Mouse (Mus musculus): Measurements from ENCODE around the gene Slit1.

The Slit1 gene

DNA sequence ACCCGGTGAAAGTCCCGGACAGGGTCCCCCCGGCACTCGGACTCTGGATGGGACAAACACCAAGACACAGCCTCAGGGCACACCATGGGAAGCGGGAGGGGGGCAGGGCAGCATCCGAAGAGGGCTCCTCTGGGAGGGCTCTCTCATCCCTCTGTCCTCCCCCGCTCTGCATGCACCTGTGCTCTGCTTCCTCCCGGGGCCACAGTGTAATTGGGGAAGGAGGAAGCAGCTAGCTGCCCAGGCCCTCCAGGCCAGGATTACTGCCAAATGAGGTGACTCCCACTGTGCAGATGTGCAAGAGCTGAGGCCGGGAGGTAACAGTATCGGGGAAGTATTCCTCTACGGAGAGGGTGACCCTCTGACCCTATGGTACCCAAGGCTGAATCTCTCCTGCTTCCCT lies 142.8 kb downstream of the Slit1 start:
- DNase-seq (ENCODE audit: low read depth, low spot score), result no peak

DNA sequence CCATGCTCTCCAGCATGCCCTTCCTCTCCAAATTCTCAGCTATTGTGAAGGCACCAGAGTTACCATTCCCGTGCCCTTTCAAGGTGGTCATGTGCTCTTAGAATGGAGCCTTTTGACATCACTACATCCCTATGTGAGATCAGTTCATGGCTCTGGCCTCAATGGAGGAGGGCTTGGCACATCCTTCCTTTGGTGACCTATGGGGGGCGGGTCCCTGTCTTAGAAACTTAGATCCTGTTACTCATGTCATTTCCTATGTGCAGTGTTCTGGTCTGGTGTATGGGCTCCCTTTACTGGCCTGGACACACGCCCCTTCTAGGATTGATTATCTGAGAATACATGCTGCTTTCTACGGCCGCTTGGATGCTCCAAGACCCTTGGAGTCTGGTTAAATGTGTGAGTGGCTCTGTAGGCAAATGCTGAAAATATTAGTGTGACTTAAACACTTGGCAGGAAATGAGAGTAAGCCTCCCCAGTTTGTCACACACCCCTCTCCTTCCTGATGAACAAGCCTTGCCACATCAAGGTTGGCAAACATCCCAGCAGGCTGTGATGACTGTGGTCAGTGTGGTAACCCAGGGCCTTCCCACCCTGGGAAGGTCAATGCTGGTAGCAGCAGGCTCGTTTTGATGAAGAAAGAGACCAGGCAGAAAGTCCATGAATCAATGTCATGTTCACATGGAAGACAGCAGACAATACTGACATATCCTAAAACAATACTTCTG lies 146.1 kb downstream of the Slit1 start:
- DNase-seq (ENCODE audit: low read depth, low spot score), result peak; percentile 59

DNA sequence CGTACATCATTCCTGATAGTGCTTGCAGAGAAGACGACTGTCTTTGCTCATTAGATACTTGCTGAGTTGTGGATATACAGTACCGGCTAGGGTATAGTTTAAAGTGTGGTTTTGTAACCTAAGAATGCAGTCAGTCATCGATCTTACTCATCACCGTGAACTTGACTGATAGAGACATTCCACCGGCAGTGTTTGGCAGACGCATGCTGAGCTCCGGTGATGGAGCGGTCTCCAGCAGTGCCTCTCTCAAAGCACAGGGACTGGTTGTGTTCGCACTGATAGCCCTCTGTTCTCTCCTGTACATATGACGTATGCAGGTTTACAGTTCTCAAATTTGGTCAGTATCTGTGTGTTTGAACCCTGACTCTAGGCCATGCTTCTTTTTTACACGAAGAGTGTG lies 151.7 kb downstream of the Slit1 start:
- no peak for DNase-seq (ENCODE audit: low read depth, low spot score)

DNA sequence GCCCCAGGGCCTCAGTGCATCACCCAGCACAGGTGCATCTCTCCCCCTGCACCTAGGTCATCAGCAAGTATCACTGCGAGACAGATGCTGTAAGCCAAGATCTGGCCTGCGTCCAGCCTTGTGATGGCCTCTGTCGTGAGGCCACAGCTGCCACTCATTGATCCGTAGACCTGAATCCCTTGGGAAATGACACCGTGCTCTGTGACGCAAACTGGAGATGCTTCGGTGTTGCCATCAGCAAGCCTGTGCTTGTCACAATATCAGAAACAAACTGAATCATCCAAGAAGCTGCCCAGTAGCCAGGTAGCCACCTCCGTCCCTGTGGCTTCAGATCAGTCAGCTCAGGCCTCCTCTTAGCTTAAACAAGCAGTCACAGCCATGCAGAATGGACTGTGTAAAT lies 153.8 kb downstream of the Slit1 start:
- no peak for DNase-seq (ENCODE audit: low read depth, low spot score)

DNA sequence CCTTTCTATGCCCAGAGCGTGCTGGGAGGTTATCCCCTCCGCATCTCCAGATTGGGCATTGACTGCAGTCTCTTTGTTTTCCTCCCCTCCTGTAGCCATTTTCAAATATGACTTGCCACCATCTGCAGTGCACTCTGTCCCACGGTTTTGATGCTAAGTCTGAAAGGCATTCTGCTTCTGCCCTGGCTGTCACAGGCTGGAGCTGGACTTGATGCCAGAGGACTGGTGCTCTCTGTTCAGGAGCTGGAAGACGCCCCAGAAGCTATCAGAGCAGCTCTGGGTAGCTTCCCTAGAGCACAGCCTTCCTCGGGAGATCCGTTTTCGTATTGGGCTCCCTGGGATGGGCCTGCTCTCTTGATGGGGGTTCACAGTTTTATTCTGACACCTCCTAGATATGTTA lies 154.4 kb downstream of the Slit1 start:
- no peak for DNase-seq (ENCODE audit: low read depth, low spot score)

DNA sequence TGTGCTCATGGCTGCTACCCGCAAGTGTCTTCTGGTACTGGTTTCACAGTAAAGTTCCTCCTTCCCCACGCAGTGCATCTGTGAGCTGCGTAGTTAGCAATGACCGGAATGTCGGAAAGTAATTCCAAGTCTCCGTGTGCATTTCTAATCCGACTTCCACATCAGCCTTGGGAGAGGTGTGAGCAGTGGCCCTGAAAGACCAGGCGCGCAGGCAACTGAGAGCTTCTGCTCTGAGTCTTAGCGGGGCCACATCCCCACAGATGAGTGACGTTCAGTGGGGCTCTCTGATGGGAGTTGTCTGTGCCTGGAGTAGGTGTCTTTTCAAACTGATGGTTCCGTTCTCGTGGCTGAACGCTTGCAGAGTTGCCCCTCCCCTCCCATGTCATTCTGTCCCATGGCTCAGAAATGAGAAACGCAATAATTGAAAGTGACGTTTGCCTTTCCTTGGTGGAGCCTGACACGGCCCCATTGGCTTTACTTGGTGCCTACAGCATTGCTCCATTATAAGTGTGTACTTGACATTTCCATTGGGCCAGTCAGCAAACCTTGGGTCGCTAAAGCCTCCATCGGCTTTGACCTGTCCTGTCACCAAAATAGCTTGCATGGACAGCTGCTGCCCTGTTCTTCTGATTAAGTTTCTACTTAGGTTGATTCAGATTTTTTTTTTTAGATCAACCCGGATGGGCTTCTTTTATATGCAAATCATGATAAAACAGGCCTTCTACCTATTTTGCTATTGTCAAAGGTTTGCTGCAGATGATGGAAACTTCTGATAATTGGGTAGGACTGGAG lies 155.8 kb downstream of the Slit1 start:
- DNase-seq (ENCODE audit: low read depth, low spot score), result peak; percentile 76

DNA sequence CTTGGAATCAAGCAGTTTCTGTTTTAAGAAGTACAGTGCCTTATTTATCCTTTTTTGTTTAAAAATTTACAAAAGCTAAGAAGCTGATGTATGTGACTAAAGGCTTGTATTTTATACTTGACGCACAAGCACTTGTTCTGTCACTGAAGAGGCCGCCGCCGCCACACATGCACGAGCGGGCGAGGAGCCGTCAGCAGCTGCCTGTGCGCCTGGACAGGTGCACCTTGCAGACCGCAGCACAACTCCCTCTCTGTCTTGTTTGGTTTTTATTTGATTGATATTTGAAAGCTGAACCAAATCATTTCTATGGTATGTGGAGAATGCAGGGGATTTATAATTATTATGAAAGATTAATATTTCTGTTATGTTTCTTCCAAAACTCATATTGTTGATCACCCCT lies 156.7 kb downstream of the Slit1 start:
- no peak for DNase-seq (ENCODE audit: low read depth, low spot score)

DNA sequence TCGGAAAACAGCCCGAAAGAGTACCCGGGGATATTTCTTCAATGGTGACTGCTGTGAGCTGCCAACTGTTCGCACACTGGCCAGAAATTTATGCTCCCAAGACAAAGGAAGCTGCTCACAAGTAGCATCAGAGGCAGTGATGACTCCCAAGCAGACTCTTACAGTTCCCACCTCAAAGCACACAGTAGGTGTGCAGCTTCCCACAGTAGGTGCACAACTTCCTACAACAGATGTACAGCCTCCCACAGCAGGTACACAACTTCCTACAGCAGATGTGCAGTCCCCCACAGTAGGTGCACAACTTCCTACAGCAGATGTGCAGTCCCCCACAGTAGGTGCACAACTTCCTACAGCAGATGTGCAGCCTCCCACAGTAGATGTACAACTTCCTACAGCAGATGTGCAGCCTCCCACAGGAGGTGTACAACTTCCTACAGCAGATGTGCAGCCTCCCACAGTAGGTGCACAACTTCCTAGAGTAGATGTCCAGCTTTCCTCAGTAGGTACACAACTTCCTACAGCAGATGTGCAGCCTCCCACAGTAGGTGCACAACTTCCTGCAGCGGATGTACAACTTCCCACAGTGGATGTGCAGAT lies 160.4 kb downstream of the Slit1 start:
- DNase-seq (ENCODE audit: low read depth, low spot score), result no peak

DNA sequence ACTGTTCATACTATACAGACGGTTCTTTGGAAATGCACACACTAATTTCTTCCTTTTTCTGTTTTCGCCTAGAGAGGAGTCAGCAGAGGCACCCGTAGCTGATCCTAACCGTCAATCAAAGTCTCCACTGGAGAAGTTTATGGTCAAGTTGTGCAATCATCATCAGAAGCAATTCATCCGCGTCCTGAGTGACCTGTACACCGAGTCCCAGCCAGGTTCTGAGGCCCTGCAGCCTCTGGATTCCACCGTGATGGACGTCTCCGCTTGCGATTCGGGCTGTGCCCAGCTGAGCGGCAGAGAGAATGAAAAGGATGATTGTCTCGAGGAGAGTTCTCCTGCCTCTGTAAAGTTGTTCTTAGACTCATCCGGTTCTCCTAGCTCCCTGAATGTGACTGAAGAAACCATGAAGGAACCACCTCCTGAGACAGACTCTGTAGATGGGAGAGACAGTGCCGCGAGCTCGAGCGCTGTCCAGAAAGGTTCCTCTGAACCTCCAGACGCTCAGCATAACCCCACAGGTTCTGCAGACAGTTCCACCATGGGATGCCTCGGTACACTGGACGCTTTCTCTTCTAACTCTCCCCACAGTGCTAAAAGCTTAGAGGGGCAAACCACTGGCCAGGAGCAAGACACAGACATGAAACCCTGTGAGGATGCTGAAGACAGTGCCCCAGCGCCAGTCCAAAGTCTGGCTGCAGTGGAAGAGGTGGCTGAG lies 161.6 kb downstream of the Slit1 start, which contains the start of gene Gm340:
Gene Gm340 (plus strand): TSS at position 665 of the 715 bp plus-strand sequence.
- DNase-seq (ENCODE audit: low read depth, low spot score), result peak; percentile 51

DNA sequence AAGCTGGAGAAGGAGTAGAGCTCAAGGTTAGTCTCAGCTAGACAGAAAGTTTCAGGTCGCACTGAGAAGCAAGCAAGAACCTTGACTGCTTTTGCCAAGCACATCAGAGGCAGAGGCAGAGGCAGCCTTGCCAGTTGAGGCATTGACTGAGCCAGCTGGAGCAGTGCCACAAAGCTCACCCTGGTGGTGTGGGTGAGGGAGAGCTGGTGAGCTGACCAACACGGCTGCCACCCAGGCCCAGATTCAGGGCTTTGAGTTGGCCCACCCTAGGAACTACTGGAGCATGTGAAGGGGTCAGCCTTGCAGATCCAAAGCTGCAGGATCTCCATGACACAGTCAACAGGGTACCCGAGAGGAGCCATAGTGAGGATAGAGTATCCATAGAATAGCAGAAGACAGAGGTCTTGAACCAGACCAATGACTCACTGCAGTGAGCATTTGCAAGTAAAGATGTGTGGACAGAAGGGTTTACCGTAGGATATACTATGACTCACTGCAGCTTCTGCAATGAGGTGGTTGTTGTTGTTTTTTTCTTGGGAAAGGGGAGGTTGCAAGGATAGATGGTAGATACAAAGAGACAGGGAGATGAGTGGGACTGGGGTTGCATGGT lies 164.0 kb downstream of the Slit1 start:
- peak; percentile 63 for DNase-seq (ENCODE audit: low read depth, low spot score)

DNA sequence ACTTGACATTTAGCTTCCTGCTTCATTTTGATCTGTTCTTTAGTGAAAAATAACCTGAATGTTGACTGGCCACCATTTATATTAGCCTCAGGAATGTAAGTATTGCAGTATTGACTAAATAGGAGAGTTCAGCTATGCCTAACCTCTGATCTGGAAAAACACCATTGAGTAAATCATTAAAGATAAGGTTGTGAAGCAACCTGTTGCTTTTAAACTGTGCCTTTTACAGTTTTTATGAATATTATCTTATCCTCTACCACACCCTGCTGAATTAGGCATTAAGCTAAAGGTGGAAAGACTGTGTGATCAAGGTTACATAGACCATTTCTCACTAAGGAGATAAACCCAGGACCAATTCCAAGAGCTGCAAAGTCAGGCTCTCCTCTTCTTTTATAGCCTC lies 165.9 kb downstream of the Slit1 start:
- DNase-seq (ENCODE audit: low read depth, low spot score), result no peak

DNA sequence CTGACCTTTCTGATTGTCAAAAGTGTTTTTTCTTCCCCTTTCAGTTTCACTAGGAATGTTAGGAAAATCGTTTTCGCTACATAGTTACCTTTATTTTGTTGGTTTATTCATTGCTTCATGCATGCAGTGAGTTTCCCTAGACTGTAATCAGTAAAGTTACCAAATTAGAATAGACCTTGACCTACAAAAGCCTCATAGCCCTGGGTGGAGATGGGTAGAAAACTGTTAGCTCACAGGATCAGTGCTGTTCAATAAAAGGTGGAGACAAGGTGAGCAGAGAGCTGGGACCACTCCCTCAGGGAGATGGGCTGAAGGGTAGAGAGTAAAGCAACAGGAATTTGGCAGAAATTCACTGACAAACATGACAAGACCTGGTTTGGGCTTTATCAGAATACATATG lies 169.8 kb downstream of the Slit1 start:
- DNase-seq (ENCODE audit: low read depth, low spot score), result no peak

DNA sequence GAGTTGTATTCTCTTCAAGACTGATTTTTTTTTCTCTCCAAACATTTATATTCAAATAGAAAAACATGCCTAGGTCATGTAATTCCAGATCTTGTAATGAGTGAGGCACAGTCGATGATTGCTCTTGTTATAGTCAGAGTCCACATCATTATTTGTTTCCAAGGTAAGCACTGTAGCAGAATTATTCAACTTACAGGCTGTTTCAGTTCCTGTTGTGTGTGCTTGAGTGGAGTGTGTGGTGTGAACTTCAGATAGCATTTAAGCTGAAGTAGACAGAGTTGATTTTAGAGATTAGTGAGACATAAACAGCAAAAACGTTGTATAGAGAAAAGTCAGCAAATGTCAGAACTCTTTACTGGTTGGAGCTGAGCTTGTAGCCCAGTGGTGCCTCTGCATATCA lies 174.7 kb downstream of the Slit1 start:
- DNase-seq (ENCODE audit: low read depth, low spot score), result no peak

DNA sequence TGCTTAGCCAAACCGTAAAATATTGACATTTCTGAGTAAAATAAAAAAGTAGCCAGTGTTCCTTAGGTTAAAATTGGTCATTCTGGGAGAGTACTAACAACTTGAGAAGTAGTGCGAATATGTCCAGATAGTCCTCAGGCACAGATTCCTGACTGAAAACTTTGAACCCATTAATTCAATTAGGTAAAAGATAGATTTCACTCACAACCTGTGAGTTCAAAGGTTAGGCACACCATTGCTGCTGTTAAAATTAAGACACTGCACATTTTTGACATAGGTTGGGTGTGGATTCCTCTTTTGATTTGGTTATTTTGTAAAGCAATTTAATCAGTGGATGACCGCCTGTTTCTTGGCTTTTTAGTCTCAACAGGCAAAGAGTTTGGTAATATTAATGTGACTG lies 182.6 kb downstream of the Slit1 start:
- DNase-seq (ENCODE audit: low read depth, low spot score), result no peak

DNA sequence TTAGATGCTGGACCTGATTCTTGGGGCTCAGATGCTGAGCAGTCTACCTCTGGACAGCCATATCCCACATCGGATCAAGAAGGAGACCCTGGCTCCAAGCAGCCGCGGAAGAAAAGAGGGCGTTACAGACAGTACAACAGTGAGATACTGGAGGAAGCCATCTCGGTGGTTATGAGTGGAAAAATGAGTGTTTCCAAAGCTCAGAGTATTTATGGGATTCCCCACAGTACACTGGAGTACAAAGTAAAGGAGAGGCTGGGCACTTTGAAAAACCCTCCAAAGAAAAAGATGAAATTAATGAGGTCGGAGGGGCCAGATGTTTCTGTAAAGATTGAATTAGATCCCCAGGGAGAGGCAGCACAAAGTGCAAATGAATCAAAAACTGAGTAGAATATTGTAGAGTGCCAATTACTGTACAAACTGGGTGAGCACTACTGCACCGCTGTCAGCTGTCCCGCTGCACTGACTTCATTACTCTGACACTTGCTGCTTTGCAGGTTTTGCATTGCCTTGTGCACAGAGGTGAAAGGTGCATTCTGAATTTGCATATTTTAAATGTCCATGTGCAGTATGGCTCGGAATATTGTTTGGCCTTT lies 184.5 kb downstream of the Slit1 start:
- no peak for DNase-seq (ENCODE audit: low read depth, low spot score)

DNA sequence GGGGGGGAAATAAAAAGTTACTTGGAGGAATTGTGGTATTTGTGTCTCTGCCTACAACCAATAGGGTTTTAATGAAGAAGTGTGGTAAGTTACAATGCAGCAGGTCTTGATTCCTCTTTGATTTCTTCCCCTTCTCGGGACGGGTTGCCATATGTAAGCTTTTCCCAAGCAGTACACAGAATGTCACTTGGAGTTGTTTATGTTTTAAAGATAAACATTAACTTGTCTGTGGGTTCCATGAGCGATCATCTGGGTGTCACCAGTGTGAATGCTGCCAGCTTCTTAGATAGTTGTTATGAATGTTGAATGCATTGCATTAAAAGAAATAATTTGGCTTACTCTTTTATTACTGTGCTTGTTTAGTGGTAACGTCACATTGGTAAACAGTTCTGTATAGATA lies 186.0 kb downstream of the Slit1 start:
- no peak for DNase-seq (ENCODE audit: low read depth, low spot score)

DNA sequence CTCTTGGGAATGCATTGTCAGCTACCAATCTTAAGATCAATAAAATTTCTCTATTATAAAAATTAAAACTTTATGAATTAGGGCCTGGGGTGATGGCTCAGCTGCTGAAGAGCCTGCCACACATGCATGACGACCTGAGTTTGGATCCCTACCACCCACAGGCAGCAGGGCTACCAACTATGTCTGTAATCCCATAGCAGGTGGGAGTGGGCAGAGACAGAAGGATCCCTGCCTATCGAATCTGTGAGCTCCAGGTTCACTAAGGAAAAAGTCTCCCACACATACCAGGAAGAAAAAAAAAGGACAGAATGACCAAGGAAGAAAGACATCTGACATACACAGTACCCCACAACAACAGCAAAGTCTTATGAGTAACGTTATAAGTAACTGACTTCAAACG lies 186.5 kb downstream of the Slit1 start:
- DNase-seq (ENCODE audit: low read depth, low spot score), result no peak
